Mouse (Mus musculus) kidney, adult 2 months (tissue): ENCODE measurements around the gene Asb18. TPM values are rescaled to one million over a fixed set of nuclear protein-coding genes. Genes with fewer than 3 reads are reported as not detected.

Source experiments
- DNase-seq: peaks from one replicate; pipeline ENCODE4 v3.0.0; 2021
- H3K27ac ChIP-seq: fragments of 200-500 bp; 2 replicates; pipeline ENCODE4 v1.5.1; 2012; ENCODE audit warnings: low read depth, low read length, control low read depth, inconsistent platforms; ENCODE audit not compliant: insufficient read depth
- H3K27me3 ChIP-seq: fragments of 200-500 bp; replicated peaks from 2 replicates; pipeline ENCODE4 v1.6.1; 2012; ENCODE audit warnings: mild to moderate bottlenecking, moderate library complexity, low read length, inconsistent platforms; ENCODE audit not compliant: control insufficient read depth, insufficient read depth
- H3K36me3 ChIP-seq: fragments of 200-500 bp; 2 replicates; pipeline ENCODE4 v1.6.1; 2012; ENCODE audit warnings: mild to moderate bottlenecking, moderate library complexity, low read length, inconsistent platforms; ENCODE audit not compliant: control insufficient read depth, insufficient read depth
- H3K4me1 ChIP-seq: fragments of 200-500 bp; 2 replicates; pipeline ENCODE4 v1.6.1; 2011; ENCODE audit warnings: low read length; ENCODE audit not compliant: control insufficient read depth, insufficient read depth
- H3K4me3 ChIP-seq: fragments of 200-500 bp; 2 replicates; pipeline ENCODE4 v1.5.1; 2011; ENCODE audit warnings: mild to moderate bottlenecking, low read depth, low read length, control low read depth; ENCODE audit not compliant: insufficient read depth
- CTCF ChIP-seq: fragments of 200-500 bp; conservative IDR thresholded peaks from 2 replicates; pipeline ENCODE4 v1.5.1; 2011; ENCODE audit warnings: low read depth, mild to moderate bottlenecking, control low read depth, low read length, moderate library complexity, mixed read lengths; ENCODE audit not compliant: insufficient read depth, insufficient read length
- POLR2A ChIP-seq: fragments of 200-500 bp; IDR thresholded peaks from one replicate; pipeline ENCODE4 v1.6.1; 2011; ENCODE audit warnings: low read depth, low read length, control low read depth
- WGBS: fragments of 180-500 bp; shearing (Covaris S2); methylation state at CpG from one replicate; pipeline ENCODE4 v1.1.7; 2018; 5-methylcytosine and 5-hydroxymethylcytosine counted together
- polyA plus RNA-seq: library from polyadenylated mRNA; depleted of rRNA; stranded (reverse); fragments of >200 nt; gene quantifications from 2 replicates; pipeline ENCODE4 v1.2.3, GENCODE M21; 2012; rRNA removed

Asb18 gene
- polyA plus RNA-seq, 1 experiment, result 0.81 TPM

DNA sequence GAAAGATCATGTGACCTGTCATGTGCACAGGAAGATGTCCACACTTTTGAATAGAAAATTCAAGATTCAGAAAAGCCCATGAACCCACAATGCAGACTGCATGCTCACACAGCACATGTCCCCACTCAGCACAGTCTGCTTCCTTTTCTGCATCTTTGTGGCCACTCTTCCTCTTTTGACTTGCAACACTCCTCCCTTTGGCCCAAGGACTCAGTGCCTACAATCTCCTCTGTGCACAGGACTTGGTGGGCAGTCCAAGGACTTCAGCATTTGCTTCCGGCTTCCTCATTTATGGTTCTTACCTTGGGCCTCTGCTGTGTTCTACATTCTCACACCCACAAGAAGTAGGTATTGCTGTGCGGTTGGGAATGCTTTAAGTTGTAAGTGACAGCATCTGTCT lies 112.2 kb downstream of the Asb18 start:
- no peak overlapping the region for H3K4me3 ChIP-seq
- WGBS, result 92% methylated on average over 2 of the region's 2 CpGs
- no peak for DNase-seq
- TF ChIP-seq POLR2A (no peak), CTCF (no peak)
- no peaks in the 10 kb centered on the region for H3K27me3 ChIP-seq
- no peak overlapping the region for H3K27ac ChIP-seq
- H3K4me1 ChIP-seq, result 0 out of 2 replicates have a peak, but pooled peaks cover 3% of the 10 kb centered on the region
- no peaks in the 10 kb centered on the region for H3K36me3 ChIP-seq

DNA sequence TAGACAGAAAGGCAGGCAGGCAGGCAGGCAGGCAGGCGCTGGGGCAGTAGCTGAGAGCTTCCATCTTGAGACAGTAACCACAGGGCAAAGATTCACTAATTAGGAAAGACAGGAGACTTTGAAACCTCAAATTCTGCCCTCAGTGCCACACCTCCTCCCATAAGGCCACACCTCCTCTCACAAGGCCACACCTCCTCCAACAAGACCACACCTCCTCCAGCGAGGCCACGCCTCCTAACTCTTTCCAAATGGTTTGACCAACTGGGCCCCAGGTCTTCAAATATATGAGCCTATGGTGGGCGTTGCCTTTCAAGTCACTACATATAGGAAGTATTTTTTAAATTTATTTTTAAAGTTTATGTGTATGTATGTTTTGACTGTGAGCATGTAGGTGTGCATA lies 113.1 kb downstream of the Asb18 start:
- no peaks in the 10 kb centered on the region for H3K36me3 ChIP-seq
- H3K27me3 ChIP-seq, result no peaks in the 10 kb centered on the region
- 85% methylated on average over 4 of the region's 4 CpGs for WGBS
- H3K4me1 ChIP-seq, result 0 out of 2 replicates have a peak, but pooled peaks cover 3% of the 10 kb centered on the region
- no peak for TF ChIP-seq CTCF
- no peak for TF ChIP-seq POLR2A
- no peak overlapping the region for H3K4me3 ChIP-seq
- no peak overlapping the region for H3K27ac ChIP-seq
- no peak for DNase-seq

Other genes with a start within 250 kb of the Asb18 start
- gene Gbx2, start 83.5 kb downstream of the Asb18 start, polyA plus RNA-seq, result not detected in 2 replicates
- gene Iqca, start 138.7 kb upstream of the Asb18 start, polyA plus RNA-seq, result 0.05 and 0.33 TPM in 2 replicates
- gene Ackr3, start 189.3 kb upstream of the Asb18 start, polyA plus RNA-seq, result 128 and 172 TPM in 2 replicates